Mouse (Mus musculus): Measurements from ENCODE around the gene Zfp692. TPM values are rescaled to one million over a fixed set of nuclear protein-coding genes. Genes with fewer than 3 reads are reported as not detected.

The Zfp692 gene
- total RNA-seq, 2 experiments from 2014 or later, result 27.3 to 36.8 TPM

DNA sequence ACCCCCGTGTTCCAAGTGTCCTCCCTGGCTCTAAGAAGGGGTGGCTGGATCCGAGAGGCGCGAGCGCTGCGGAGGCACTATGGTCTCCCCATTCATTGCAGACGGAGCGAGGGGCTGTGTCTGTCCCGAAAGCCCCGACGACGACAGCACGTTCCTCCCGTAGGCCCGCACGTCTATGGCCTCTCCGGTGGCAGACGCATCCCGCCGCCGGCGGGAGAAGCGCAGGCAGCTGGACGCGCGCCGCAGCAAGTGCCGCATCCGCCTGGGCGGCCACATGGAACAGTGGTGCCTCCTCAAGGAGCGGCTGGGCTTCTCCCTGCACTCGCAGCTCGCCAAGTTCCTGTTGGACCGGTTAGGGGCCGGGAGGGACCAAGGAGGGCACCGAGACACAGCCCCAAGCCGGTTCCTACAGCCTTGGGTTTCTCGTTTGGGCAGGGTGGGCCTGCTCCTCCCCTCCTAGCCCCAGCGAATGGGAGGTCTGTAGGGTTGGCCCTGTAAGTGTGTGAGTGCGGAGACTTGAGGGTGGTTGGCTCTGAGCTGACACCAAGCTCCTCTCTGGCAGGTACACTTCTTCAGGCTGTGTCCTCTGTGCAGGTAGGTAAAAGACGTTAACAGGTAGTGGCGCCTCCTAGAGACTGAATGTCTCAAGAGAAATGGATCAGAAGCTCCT is 677 bp downstream of the Zfp692 start:
- ATAC-seq (replicated peaks; ENCODE audit: poor library complexity), result peak; percentile 69

DNA sequence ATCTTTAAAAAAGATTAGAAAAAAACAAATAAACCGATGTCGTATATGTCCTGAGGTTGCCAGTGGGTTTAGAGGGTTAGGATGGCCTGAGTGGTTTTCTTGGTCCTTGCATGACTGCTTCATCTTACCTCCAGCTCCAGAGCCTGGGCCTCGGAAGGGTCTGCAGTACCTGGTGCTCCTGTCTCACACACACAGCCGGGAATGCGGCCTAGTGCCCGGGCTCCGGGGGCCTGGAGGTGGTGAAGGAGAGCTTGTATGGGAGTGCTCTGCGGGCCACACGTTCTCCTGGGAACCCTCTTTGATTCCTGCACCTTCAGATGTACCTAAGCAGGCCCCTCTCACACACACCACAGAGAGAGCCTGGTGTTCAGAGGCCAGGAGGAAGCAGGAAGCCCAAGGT is 1.8 kb downstream of the Zfp692 start:
- no peak for ATAC-seq (replicated peaks; ENCODE audit: poor library complexity)

- ATAC-seq (replicated peaks; ENCODE audit: poor library complexity), result no peak
Observed at GRCm38 (mm10) chr11:58314069-58314468, 7.2 kb downstream of the Zfp692 start.

- no peak for ATAC-seq (replicated peaks; ENCODE audit: poor library complexity)
Observed at GRCm38 (mm10) chr11:58315536-58316168, 8.8 kb downstream of the Zfp692 start.

- ATAC-seq (replicated peaks; ENCODE audit: poor library complexity), result no peak
Observed at GRCm38 (mm10) chr11:58316344-58316743, 9.5 kb downstream of the Zfp692 start.

GRCm38 (mm10) chr11:58316768-58317390 is 10.0 kb downstream of the Zfp692 start:
- 0 out of 2 replicates have a peak, but pooled peaks have one; percentile 11 for ATAC-seq (replicated peaks; ENCODE audit: poor library complexity)

DNA sequence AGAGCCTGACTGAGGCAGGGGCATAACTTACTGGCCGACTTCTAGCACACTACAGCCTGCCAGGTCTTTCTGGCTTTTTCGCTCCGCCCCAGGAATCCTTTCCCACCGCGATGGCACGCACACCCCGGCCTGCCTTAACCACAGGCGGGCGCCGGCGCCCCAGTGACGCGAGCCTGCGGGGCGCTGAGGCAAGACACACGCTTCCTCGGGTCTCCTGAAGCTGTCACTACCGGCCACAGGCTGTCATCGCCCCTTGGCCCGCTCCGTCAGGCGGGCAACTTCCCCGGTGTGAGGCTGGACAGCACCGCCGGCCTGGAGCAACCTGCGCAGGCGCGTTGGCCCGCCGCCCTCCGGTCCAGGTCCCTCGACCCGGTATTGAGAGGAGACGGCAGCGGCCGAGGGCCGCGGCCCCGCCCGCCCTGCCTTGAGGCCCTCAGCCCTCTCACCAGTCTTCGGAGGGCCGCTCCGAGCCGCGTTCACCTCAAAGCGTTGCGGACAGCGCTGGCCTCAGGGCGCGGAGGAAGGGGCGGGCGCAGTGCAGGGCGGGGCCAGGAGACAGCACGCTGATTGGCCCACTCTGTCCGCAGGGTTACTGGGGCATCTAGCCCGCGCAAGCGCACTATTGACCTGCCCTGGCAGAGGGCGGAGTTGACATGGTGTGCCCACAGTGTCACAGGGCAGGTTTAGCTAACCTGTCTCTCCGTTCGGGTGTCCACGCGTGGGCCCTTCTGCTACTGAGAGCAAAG is 16.1 kb downstream of the Zfp692 start:
- ATAC-seq (replicated peaks; ENCODE audit: poor library complexity), result peak; percentile 87

GRCm38 (mm10) chr11:58323570-58324340 is 16.9 kb downstream of the Zfp692 start:
- no peak; the same call in 1 of the 2 replicates for ATAC-seq (replicated peaks; ENCODE audit: poor library complexity)

DNA sequence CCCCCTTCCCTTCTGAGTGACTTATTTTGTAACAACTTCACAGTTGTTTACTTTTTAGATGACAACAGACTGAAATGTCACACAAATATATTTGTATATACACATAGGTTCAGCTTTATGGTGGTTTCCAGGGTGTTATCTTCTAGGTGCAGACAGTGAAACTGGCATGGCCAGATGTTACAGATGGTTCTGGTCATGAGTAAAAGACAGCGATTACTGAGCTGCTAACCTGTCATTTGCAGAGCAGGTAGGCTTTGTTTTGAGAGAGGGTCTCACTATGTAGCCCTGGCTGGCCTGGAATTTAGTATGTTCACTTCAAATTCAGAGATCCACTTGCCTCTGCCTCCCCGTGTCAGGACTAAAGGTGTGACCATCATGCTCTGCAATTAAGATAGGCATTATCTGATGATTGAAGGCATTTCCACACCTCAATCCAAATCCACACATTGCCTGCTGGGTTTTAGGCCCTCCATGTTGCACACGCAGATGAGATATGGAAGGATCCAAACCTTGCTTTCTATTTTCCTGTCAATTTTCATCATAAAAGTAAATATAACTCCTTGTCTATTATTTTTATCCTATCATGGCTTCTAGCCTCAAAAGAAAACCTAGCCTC is 17.9 kb downstream of the Zfp692 start:
- ATAC-seq (replicated peaks; ENCODE audit: poor library complexity), result peak; percentile 15; the same call in 1 of the 2 replicates

GRCm38 (mm10) chr11:58326781-58327180 is 19.9 kb downstream of the Zfp692 start:
- ATAC-seq (replicated peaks; ENCODE audit: poor library complexity), result no peak

- peak; percentile 36 for ATAC-seq (replicated peaks; ENCODE audit: poor library complexity)
Observed at GRCm38 (mm10) chr11:58329906-58330275, 23.0 kb downstream of the Zfp692 start.

- ATAC-seq (replicated peaks; ENCODE audit: poor library complexity), result peak; percentile 87
Observed at GRCm38 (mm10) chr11:58330276-58331148, 23.6 kb downstream of the Zfp692 start, which contains the start of the genes Zfp672 and Sh3bp5l. TSS of gene Zfp672 (minus strand) at chr11:58330339. TSS of gene Sh3bp5l (plus strand) at chr11:58330724.

GRCm38 (mm10) chr11:58331149-58331495 is 24.3 kb downstream of the Zfp692 start:
- no peak for ATAC-seq (replicated peaks; ENCODE audit: poor library complexity)

DNA sequence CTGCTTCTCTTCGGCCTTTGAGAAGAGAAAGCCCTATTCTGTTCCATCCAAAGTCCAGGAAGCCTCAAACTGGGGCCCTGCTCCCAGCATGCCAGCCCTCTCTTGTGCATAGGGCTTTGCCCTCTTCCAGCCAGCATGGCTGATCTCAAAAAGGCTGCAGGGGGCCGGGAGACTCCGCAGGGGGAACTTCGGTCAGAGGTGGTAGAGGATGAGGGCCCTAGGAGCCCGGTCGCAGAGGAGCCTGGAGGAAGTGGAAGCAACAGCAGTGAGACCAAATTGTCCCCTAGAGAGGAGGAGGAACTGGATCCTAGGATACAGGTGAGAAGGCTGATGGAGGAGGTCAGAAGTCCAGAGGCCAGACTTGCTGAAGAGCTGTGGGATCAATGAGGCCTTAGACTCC is 24.7 kb downstream of the Zfp692 start:
- ATAC-seq (replicated peaks; ENCODE audit: poor library complexity), result no peak

- ATAC-seq (replicated peaks; ENCODE audit: poor library complexity), result no peak
Observed at GRCm38 (mm10) chr11:58334746-58335145, 27.9 kb downstream of the Zfp692 start.

- ATAC-seq (replicated peaks; ENCODE audit: poor library complexity), result no peak
Observed at GRCm38 (mm10) chr11:58346745-58347144, 39.9 kb downstream of the Zfp692 start.

GRCm38 (mm10) chr11:58350628-58351027 is 43.8 kb downstream of the Zfp692 start:
- no peak for ATAC-seq (replicated peaks; ENCODE audit: poor library complexity)

DNA sequence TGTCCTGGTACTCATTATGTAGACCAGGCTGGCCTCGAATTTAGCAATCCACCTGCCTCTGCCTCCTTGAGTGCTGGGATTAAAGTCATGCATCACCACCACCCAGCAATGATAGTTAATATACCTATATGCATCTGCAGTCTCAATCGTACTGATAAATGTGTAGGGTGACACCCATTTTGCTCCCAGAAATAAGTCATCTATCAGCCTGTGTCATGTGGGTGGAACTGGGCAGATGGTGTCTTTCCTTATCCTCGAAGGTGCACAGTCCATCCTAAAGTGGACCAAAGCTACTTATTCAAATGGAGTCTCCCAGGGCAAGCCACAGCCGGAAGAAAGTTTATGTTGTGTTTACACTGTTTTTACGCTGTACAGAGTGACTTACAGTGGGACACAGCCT is 44.3 kb downstream of the Zfp692 start:
- ATAC-seq (replicated peaks; ENCODE audit: poor library complexity), result no peak
